Mouse (Mus musculus) kidney, embryonic 15.5 days (tissue): ENCODE results near the gene Izumo4. TPM values are rescaled to one million over a fixed set of nuclear protein-coding genes. Genes with fewer than 3 reads are reported as not detected.

Experiments
- ATAC-seq: fragments of 200-750 bp; cut with Nextera tagmentation; replicated peaks from 2 replicates; pipeline ENCODE4 v1.8.0; 2017; ENCODE audit warnings: moderate TSS enrichment; ENCODE audit not compliant: low FRiP score
- H3K27ac ChIP-seq: fragments of 300-500 bp; sonication (generic); 2 replicates; pipeline ENCODE4 v1.5.1; 2015; ENCODE audit warnings: mild to moderate bottlenecking, inconsistent platforms
- H3K27me3 ChIP-seq: fragments of 300-500 bp; sonication (generic); 2 replicates; pipeline ENCODE4 v1.6.1; 2015; ENCODE audit warnings: inconsistent platforms
- H3K36me3 ChIP-seq: fragments of 300-500 bp; sonication (generic); 2 replicates; pipeline ENCODE4 v1.6.1; 2015; ENCODE audit warnings: inconsistent platforms
- H3K4me1 ChIP-seq: fragments of 300-500 bp; sonication (generic); 2 replicates; pipeline ENCODE4 v1.6.1; 2015; ENCODE audit warnings: inconsistent platforms
- H3K4me2 ChIP-seq: fragments of 300-500 bp; sonication (generic); 2 replicates; pipeline ENCODE4 v1.6.1; 2015; ENCODE audit warnings: moderate library complexity, mild to moderate bottlenecking, inconsistent platforms
- H3K4me3 ChIP-seq: fragments of 300-500 bp; sonication (generic); replicated peaks from 2 replicates; pipeline ENCODE4 v1.5.1; 2015; ENCODE audit warnings: mild to moderate bottlenecking, inconsistent platforms
- H3K9ac ChIP-seq: fragments of 300-500 bp; sonication (generic); 2 replicates; pipeline ENCODE4 v1.6.1; 2015; ENCODE audit warnings: mild to moderate bottlenecking, inconsistent platforms
- H3K9me3 ChIP-seq: fragments of 300-500 bp; sonication (generic); replicated peaks from 2 replicates; pipeline ENCODE4 v1.6.1; 2016; ENCODE audit warnings: inconsistent platforms
- WGBS: fragments of 180-500 bp; shearing (Covaris S2); methylation state at CpG from one replicate; pipeline ENCODE4 v1.1.7; 2015; ENCODE audit warnings: mixed read lengths; 5-methylcytosine and 5-hydroxymethylcytosine counted together
- polyA plus RNA-seq: library from polyadenylated mRNA; unstranded; fragments of >200 nt; fragmentation: Nextera tagmentation; extraction: Ambion mirVana; gene quantifications from 2 replicates; pipeline ENCODE4 v1.2.1, GENCODE M21; 2015

Izumo4 gene
- polyA plus RNA-seq, 1 experiment from 2014 or later: 26.2 TPM

DNA sequence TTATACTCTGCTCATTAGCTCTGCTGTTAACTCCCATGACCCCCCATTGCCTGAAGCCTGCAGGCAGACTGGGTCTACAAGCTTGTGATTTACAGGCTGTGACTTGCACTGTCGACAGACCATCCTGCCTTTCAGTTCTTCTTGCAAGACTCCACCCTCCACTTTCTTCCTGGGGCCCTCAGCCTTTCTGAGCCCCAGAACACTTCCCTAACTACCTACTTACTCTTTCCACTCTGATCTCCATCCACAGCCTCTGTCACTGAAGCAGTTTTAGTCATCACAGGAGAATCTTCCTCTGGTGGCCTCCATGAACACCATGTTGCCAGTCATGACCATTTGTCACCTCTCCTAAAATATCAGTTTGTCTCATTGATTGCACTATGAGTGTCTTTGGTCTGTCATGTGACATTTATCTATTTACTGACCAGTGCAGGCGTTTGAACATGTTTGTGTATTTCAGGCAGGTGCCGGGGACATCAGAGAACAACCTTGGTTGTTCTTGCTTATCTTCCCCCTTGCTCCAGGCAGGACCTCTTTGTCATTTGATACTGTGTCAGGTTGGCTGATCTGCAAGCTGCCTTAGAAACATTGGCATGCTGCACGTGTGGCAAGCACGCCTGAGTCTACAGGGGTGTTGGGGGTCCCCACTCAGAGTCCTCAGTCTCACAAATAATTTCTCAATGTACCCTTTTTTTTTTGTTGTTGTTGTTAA lies 38.3 kb upstream of the Izumo4 start:
- 0 out of 2 replicates have a peak, but pooled peaks have one; percentile 5 for ATAC-seq
- no peak overlapping the region; the same call in 1 of the 2 replicates for H3K9ac ChIP-seq
- peaks cover 55% of the 10 kb centered on the region for H3K4me1 ChIP-seq
- WGBS: 24% methylated on average over 5 of the region's 5 CpGs
- H3K27me3 ChIP-seq: no peaks in the 10 kb centered on the region
- H3K9me3 ChIP-seq: no peaks in the 10 kb centered on the region
- H3K4me2 ChIP-seq: no peak overlapping the region
- H3K4me3 ChIP-seq: no peak overlapping the region
- peak overlapping the region; percentile 92 for H3K27ac ChIP-seq
- peaks cover 30% of the 10 kb centered on the region for H3K36me3 ChIP-seq

DNA sequence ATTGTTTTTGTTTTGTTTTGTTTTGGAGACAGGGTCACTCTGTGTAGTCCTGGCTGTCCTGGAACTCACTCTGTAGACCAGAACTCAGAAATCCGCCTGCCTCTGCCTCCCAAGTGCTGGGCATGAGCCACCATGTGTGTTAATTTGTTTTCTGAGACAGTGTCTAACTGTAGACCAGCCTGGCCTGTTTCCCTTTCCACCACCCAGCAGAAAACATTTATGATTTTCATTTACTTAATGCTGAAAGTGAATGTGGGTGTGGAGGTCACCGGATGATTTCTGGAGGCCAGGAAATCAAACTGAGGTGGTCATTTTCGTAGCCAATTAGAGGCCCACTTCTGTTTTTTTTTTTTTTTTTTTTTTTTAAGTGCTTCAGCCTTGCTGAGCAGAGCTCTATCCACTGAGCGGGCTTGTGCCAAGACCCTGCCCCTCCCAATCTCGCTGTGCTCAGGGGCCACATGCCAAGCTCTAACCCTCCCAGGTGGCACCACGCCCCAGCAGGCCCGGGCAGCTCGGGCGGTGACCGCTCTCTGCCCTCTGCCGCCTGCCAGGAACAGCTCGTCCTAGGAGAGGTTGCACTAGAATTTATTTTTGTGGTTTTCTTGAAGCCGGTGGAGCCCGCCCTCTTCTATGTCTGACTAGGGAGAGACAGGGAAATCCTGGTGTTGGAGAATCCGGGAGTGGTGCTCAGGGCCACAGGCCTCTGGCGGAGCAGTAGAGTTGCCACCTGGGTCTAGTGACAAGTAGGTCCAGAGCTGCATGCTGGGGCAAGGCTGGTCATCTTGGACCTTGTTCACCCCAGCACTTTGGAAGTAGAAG lies 37.6 kb upstream of the Izumo4 start:
- Histone ChIP-seq H3K4me1 (peaks cover 52% of the 10 kb centered on the region), H3K27ac (peak overlapping the region; percentile 92), H3K4me2 (peak overlapping the region; percentile 50), H3K36me3 (peaks cover 37% of the 10 kb centered on the region), H3K27me3 (no peaks in the 10 kb centered on the region), H3K9me3 (no peaks in the 10 kb centered on the region), H3K4me3 (peak overlapping the region; percentile 5; the same call in 1 of the 2 replicates), H3K9ac (peak overlapping the region; percentile 28; the same call in 1 of the 2 replicates)
- ATAC-seq: peak; percentile 63
- 16% methylated on average over 16 of the region's 16 CpGs for WGBS

DNA sequence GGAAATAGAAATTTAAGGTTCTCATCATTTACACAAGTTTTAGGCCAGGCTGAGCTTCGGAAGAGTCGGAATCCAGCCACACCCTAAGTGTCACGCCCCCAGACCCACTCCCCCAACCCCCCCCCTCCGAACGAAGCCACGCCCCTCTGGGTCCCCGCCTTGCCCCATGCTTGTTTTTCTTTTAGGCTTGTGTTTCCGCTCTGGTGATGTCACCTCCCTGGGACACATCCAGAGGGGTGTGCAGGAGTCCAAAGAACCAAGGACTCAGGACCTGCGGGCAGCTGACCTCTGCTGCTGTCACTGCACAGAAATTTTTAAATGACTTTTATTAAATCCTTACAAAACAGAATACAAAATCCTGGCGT lies 37.0 kb upstream of the Izumo4 start:
- 6% methylated on average over 10 of the region's 10 CpGs for WGBS
- 0 out of 2 replicates have a peak overlapping the region, but pooled peaks have one; percentile 5 for H3K4me3 ChIP-seq
- peak overlapping the region; percentile 50 for H3K4me2 ChIP-seq
- no peaks in the 10 kb centered on the region for H3K27me3 ChIP-seq
- ATAC-seq: peak; percentile 47
- H3K9me3 ChIP-seq: no peaks in the 10 kb centered on the region
- no peak overlapping the region for H3K9ac ChIP-seq
- peak overlapping the region; percentile 92 for H3K27ac ChIP-seq
- H3K36me3 ChIP-seq: peaks cover 43% of the 10 kb centered on the region
- peaks cover 55% of the 10 kb centered on the region for H3K4me1 ChIP-seq

DNA sequence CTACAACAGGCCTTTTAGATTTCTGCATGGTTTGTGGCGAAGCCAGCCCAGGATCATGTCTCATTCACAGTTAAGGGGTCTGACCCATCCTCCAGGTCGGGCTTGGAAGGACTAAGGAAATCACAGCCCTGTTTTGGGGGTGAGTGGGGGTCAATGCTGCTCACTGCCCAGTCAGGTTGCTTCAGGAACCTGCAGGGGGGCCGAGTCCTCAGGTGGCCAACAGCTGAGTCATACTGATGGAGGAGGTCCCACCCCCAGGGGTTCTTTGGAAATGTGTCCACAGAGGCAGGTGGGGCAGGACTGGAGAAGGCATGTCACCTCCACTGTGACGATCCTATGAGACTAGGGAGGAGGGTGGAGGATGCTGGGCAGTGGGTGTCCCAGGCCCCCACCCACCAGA lies 36.5 kb upstream of the Izumo4 start:
- peaks cover 48% of the 10 kb centered on the region for H3K36me3 ChIP-seq
- no peak for ATAC-seq
- H3K9ac ChIP-seq: 0 out of 2 replicates have a peak overlapping the region, but pooled peaks have one; percentile 14
- 51% methylated on average over 4 of the region's 4 CpGs for WGBS
- H3K4me3 ChIP-seq: no peak overlapping the region
- H3K9me3 ChIP-seq: no peaks in the 10 kb centered on the region
- H3K4me1 ChIP-seq: peaks cover 59% of the 10 kb centered on the region
- no peaks in the 10 kb centered on the region for H3K27me3 ChIP-seq
- peak overlapping the region; percentile 50 for H3K4me2 ChIP-seq
- peak overlapping the region; percentile 92 for H3K27ac ChIP-seq

DNA sequence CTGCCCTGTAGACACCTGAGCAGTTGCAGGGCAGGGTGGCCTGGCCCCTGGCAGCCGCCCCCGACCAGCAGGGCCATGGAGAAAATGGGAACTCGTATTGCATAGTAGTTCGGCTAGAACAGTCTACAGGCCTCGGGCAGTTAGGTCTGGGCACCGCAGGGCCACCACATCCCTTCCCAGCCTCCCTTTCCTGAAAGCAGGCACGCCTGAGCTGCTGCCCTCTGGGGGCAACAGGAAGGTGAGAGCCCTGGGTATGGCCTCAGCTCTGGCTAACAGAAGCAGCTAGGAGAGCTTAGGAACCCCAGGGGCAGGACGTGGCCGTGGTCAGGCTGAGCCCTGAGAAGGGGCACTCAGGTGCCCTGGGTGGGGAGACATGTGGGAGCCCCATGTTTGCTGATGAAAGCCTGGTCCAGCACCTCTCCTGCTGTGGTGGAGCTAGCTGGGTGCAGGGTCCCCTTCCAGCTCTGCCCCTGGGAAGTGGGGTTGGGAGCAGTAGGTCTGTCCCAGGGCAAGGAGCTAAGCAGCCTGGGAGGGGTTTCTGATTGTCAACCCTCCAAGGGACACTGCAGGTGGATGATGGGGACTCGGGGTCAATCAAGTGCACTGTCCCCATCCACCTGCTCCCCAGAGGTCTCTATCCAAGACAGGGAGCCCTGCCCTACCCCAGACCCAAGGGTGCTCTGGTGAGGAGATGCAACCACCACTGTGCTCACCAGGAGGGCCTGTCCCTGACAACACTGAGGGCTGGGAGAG lies 35.8 kb upstream of the Izumo4 start:
- peaks cover 55% of the 10 kb centered on the region for H3K36me3 ChIP-seq
- H3K9me3 ChIP-seq: no peaks in the 10 kb centered on the region
- peaks cover 57% of the 10 kb centered on the region for H3K4me1 ChIP-seq
- H3K4me3 ChIP-seq: no peak overlapping the region
- H3K4me2 ChIP-seq: no peak overlapping the region
- no peaks in the 10 kb centered on the region for H3K27me3 ChIP-seq
- WGBS: 67% methylated on average over 10 of the region's 10 CpGs
- ATAC-seq: no peak
- H3K9ac ChIP-seq: 0 out of 2 replicates have a peak overlapping the region, but pooled peaks have one; percentile 14
- H3K27ac ChIP-seq: peak overlapping the region; percentile 92

DNA sequence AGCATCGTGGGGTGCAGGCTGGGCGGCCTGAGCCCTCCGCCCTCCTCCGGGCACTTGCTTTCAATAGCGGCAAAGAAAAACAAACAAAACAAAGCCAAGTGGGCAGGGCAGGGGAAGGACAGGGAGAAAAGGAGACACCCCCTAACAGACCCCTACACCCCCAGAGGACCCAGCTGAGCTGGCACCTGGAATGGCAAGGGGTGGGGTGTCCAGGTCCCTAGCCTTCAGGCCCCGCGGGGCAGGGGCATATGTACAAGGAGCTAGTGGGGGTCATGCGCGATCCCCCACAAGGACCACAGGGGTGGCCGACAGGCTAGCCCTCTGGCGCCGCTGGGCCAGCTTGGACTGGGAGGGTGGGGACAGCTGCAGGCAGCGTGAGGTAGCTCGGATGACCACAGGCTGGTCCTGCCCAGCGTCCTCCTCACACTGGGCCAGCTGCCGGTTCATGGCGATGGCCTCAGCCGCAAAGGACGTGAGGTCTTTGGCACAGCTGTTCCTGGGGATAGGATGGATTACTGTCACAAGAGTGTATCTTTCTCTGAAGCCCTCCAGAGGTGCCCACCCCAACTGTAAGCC lies 35.1 kb upstream of the Izumo4 start:
- H3K9ac ChIP-seq: no peak overlapping the region
- H3K4me1 ChIP-seq: peaks cover 54% of the 10 kb centered on the region
- H3K36me3 ChIP-seq: peaks cover 63% of the 10 kb centered on the region
- no peak overlapping the region for H3K4me3 ChIP-seq
- WGBS: 78% methylated on average over 19 of the region's 19 CpGs
- H3K9me3 ChIP-seq: no peaks in the 10 kb centered on the region
- H3K27me3 ChIP-seq: no peaks in the 10 kb centered on the region
- H3K27ac ChIP-seq: no peak overlapping the region
- no peak for ATAC-seq
- H3K4me2 ChIP-seq: no peak overlapping the region

DNA sequence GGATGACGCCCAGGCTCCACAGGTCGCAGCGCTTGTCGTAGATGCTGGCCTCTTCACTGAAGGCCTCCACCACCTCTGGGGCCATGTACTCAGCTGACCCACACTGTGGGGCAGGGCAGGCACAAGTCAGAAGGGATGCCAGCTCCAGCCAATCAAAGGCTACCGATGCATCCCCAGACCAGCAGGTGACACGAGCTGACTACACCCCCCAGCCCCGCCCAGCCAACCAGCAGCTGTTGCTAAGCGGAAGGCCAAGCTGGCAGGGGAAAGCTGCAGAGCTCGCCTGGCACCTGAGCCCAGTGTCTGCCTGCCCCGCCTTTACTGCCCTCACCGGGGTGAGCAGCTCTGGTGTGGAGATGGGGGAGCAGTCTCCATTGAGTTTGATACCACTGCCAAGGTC lies 33.4 kb upstream of the Izumo4 start:
- ATAC-seq: no peak
- Histone ChIP-seq H3K9ac (no peak overlapping the region), H3K27me3 (no peaks in the 10 kb centered on the region), H3K4me3 (no peak overlapping the region), H3K4me2 (no peak overlapping the region), H3K4me1 (peaks cover 62% of the 10 kb centered on the region), H3K27ac (no peak overlapping the region), H3K36me3 (peaks cover 78% of the 10 kb centered on the region), H3K9me3 (no peaks in the 10 kb centered on the region)
- 78% methylated on average over 11 of the region's 11 CpGs for WGBS

DNA sequence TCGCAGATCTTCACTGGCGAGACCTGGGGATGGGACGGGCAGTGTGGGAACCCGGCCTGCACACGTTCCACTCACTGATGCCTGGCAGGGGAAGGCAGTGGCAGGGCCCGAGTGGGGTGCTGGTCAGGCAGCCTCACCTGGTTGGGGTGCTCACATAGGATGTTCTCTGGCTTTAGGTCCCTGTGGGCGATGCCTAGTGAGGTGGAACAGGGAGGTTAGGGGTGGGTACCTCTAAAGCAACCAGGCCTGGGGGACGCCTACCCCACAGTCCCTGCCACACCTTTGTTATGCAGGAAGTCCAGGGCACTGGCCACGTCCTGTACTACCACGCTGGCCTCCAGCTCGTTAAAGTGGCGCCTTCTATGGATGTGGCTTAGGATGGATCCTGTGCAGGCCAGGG lies 33.0 kb upstream of the Izumo4 start:
- no peak overlapping the region for H3K4me3 ChIP-seq
- no peaks in the 10 kb centered on the region for H3K27me3 ChIP-seq
- no peak overlapping the region for H3K9ac ChIP-seq
- H3K9me3 ChIP-seq: no peaks in the 10 kb centered on the region
- 88% methylated on average over 12 of the region's 12 CpGs for WGBS
- H3K36me3 ChIP-seq: peaks cover 78% of the 10 kb centered on the region
- no peak overlapping the region for H3K4me2 ChIP-seq
- ATAC-seq: no peak
- H3K27ac ChIP-seq: no peak overlapping the region
- H3K4me1 ChIP-seq: peaks cover 62% of the 10 kb centered on the region

DNA sequence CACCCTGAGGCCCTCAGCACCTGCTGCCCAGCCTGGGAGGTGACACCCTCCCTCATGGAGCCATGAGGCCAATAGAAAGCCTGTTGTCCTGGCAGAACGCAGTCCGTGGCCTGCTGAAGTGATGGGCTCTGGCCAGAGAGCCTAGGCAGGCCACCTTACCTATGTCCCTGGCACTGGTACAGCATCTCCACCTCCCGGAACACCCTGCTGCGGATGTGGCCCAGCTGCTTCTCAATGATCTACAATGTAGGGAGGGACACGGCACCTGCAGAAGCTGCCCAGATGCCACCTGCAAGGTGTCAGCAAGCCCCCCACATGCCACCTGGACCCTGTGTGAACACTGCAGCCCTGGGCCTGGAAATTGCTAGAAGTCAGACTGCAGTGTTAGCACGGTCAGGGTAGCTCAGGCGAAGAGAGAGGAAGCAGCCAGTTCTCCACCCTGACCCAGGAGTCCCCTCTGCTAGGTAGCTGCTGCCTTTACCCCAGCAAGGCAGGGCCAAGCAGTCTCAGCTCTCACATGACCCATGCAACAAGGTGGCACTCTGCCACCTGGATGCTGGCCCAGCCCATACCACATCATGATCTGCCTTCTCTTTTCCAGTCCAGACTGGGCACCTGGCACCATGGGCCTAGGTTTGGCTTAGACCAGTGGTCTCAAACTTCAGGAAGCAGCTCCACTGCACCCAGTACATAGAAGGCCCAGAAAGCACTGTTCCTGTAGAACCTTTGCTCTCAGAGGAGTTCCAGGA lies 32.1 kb upstream of the Izumo4 start:
- Histone ChIP-seq H3K9ac (no peak overlapping the region), H3K4me1 (peaks cover 62% of the 10 kb centered on the region), H3K9me3 (no peaks in the 10 kb centered on the region), H3K4me2 (no peak overlapping the region), H3K36me3 (peaks cover 78% of the 10 kb centered on the region), H3K27me3 (no peaks in the 10 kb centered on the region), H3K27ac (no peak overlapping the region), H3K4me3 (no peak overlapping the region)
- WGBS: 96% methylated on average over 7 of the region's 7 CpGs
- ATAC-seq: no peak

DNA sequence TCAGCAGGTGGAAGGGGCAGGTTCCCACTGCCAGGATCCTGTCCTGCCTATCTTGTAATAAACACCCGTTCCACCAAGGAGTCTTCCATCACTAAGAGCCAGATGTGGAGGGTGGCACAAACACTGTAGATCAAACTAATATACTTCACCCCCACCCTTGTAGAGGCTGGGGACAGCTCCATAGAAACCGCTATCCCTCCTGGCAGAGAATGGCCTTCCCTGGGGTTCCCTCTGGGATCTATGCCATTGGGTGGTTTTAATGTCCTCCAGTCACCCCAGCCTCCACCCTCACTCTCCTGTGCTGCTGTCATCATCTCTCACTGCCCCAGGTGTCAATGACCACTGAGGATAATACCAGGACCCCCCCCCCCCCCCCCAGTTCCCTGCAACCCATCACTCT lies 31.5 kb upstream of the Izumo4 start:
- no peak for ATAC-seq
- H3K36me3 ChIP-seq: peaks cover 78% of the 10 kb centered on the region
- H3K9me3 ChIP-seq: no peaks in the 10 kb centered on the region
- H3K4me3 ChIP-seq: no peak overlapping the region
- no peak overlapping the region for H3K27ac ChIP-seq
- H3K4me1 ChIP-seq: peaks cover 59% of the 10 kb centered on the region
- H3K27me3 ChIP-seq: no peaks in the 10 kb centered on the region
- H3K9ac ChIP-seq: no peak overlapping the region
- no peak overlapping the region for H3K4me2 ChIP-seq
- 94% methylated on average over 2 of the region's 2 CpGs for WGBS

DNA sequence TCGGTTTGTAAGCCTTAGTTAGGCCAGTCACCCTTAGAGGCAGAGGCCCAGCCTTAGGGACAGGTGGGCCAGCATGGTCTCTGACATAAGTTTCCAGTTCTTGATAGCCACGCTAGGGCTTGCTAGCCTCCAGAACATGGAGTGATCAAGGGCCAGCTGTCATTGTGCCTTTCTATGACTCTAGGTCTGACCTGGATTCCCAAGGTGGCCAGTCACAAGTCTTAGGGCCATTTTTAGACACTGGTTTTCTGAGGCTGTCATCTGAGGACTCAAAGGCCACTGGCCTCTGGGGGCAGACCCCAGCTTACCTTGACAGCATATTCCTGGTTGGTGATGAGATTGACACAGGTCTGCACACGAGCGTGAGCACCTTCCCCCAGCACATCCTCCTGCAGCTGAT lies 30.7 kb upstream of the Izumo4 start:
- H3K4me3 ChIP-seq: no peak overlapping the region
- no peaks in the 10 kb centered on the region for H3K9me3 ChIP-seq
- no peak for ATAC-seq
- no peak overlapping the region for H3K9ac ChIP-seq
- H3K4me2 ChIP-seq: no peak overlapping the region
- H3K27me3 ChIP-seq: no peaks in the 10 kb centered on the region
- H3K36me3 ChIP-seq: peaks cover 73% of the 10 kb centered on the region
- peaks cover 51% of the 10 kb centered on the region for H3K4me1 ChIP-seq
- H3K27ac ChIP-seq: no peak overlapping the region
- 94% methylated on average over 4 of the region's 4 CpGs for WGBS
